Mouse (Mus musculus) forebrain, embryonic 11.5 days (tissue): ENCODE results near the gene Spon1. TPM values are rescaled to one million over a fixed set of nuclear protein-coding genes. Genes with fewer than 3 reads are reported as not detected.

Experiments used
- ATAC-seq: fragments of 200-750 bp; cut with Nextera tagmentation; replicated peaks from 2 replicates; pipeline ENCODE4 v1.8.0; 2017; ENCODE audit warnings: moderate TSS enrichment; ENCODE audit not compliant: low FRiP score
- DNase-seq: peaks from one replicate; pipeline ENCODE4 v3.0.0-alpha.2; 2017; ENCODE audit warnings: low spot score
- H3K27ac ChIP-seq: fragments of 300-500 bp; sonication (generic); 2 replicates; pipeline ENCODE4 v1.5.1; 2014; ENCODE audit warnings: low read depth, low read length
- H3K27me3 ChIP-seq: fragments of 300-500 bp; sonication (generic); 2 replicates; pipeline ENCODE4 v1.6.1; 2014; ENCODE audit warnings: mild to moderate bottlenecking, low read length, mixed read lengths; ENCODE audit not compliant: control insufficient read depth, insufficient read depth
- H3K36me3 ChIP-seq: fragments of 300-500 bp; sonication (generic); 2 replicates; pipeline ENCODE4 v1.6.1; 2014; ENCODE audit warnings: mild to moderate bottlenecking, low read length, moderate library complexity, mixed read lengths; ENCODE audit not compliant: control insufficient read depth, insufficient read depth
- H3K4me1 ChIP-seq: fragments of 300-500 bp; sonication (generic); replicated peaks from 2 replicates; pipeline ENCODE4 v1.6.1; 2014; ENCODE audit warnings: low read length, mixed read lengths; ENCODE audit not compliant: control insufficient read depth, insufficient read depth
- H3K4me2 ChIP-seq: fragments of 300-500 bp; sonication (generic); 2 replicates; pipeline ENCODE4 v1.6.1; 2014; ENCODE audit warnings: low read depth, mild to moderate bottlenecking, low read length, moderate library complexity, mixed read lengths; ENCODE audit not compliant: severe bottlenecking
- H3K4me3 ChIP-seq: fragments of 300-500 bp; sonication (generic); 2 replicates; pipeline ENCODE4 v1.5.1; 2014; ENCODE audit warnings: low read depth, low read length
- H3K9ac ChIP-seq: fragments of 300-500 bp; sonication (generic); 2 replicates; pipeline ENCODE4 v1.6.1; 2014; ENCODE audit warnings: low read length
- H3K9me3 ChIP-seq: fragments of 300-500 bp; sonication (generic); 2 replicates; pipeline ENCODE4 v1.6.1; 2016; ENCODE audit warnings: low read length, mixed read lengths; ENCODE audit not compliant: control insufficient read depth
- WGBS: fragments of 180-500 bp; shearing (Covaris S2); extraction: QIAGEN DNeasy Blood & Tissue Kit; methylation state at CpG from one replicate; pipeline ENCODE4 v1.1.7; 2014; 5-methylcytosine and 5-hydroxymethylcytosine counted together
- polyA plus RNA-seq: library from polyadenylated mRNA; unstranded; fragments of >200 nt; fragmentation: Nextera tagmentation; extraction: Ambion mirVana; gene quantifications from 2 replicates; pipeline ENCODE4 v1.2.1, GENCODE M21; 2014

Gene Spon1
- polyA plus RNA-seq, 1 experiment from 2014 or later, result 9.0 TPM

DNA sequence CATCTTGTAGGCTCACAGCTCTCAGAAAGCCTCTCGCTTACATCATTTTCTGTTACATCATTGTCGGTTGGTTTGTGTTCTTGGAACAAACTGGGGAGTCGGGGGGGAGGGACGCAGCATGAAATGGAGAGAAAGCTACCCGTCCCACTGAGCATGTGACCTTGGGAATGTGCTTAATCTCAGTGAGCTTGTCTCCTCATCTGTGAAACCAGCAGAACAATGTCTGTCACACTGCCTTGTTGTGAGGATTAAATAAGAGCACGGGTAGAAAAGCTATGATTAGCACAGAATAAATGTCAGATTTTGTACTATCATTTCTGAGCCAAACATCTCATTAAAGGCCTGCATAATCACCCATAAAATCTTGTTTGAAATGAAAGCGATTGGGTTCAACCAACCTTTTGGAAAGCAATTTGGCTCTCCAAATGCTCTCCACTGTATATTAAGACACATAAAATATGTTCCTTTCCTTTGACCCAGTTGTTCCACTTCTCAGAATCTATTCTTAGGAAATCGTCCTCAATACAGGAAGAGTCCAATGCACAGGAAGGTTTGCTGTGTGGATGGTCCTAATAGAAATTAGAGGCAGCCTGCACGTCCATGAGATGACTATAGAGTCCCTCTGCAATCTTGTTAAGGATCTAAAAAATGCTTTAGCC, 195.2 kb downstream of the Spon1 start:
- DNase-seq (no peak), ATAC-seq (no peak)
- 66% methylated on average over 9 of the region's 9 CpGs for WGBS
- Histone ChIP-seq H3K4me3 (no peak overlapping the region), H3K9me3 (no peaks in the 10 kb centered on the region), H3K4me2 (no peak overlapping the region), H3K36me3 (no peaks in the 10 kb centered on the region), H3K9ac (no peak overlapping the region), H3K4me1 (no peaks in the 10 kb centered on the region), H3K27me3 (no peaks in the 10 kb centered on the region), H3K27ac (no peak overlapping the region)

DNA sequence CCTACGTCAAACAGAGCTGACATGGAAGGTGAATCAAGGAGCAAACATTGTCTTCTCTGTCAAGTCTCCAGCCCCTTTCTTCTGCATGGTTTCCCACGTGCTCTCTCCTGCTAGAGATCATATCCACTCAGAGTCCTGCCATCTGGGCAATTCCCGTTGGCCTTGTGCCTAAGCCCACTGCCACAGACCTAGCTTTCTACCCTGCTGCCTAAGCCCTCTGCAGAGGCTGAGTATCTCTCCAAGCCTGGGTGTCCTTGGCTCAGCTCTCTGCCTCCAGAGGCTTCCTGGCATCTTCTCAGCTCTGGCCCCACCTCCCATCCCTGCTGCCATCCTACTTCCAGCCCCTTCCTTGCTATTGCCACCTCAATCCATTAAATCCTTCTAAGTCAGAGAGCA, 195.7 kb downstream of the Spon1 start:
- Histone ChIP-seq H3K9ac (no peak overlapping the region), H3K27me3 (no peaks in the 10 kb centered on the region)
- DNase-seq, result no peak

DNA sequence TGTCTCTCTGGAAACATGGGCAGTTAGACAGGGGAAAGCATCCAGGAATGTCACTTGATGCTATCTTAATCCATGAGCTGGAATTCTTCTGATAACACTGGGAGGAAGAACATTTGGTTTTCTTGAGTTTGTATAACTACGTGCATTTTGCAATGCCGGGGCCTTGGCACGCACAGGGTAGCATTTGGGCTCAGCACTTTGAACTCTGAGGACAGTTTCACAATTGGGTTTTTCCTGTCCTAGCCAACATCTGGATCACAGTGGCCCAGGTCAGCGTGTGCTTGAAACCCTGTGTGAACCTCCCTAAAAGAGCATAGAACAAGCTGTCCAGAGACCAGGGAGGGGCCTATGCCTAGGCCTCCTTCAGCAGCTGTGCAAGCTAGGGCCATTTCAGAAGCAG, 196.3 kb downstream of the Spon1 start:
- ATAC-seq (no peak), DNase-seq (no peak)
- Histone ChIP-seq H3K9me3 (no peaks in the 10 kb centered on the region), H3K9ac (no peak overlapping the region), H3K4me3 (no peak overlapping the region), H3K4me1 (no peaks in the 10 kb centered on the region), H3K27ac (no peak overlapping the region), H3K36me3 (no peaks in the 10 kb centered on the region), H3K27me3 (no peaks in the 10 kb centered on the region), H3K4me2 (no peak overlapping the region)
- 91% methylated on average over 4 of the region's 4 CpGs for WGBS

More for the DNA sequence above, 195.7 kb downstream of the Spon1 start:
- Histone ChIP-seq H3K4me3 (no peak overlapping the region), H3K4me2 (no peak overlapping the region), H3K36me3 (no peaks in the 10 kb centered on the region), H3K4me1 (no peaks in the 10 kb centered on the region), H3K9me3 (no peaks in the 10 kb centered on the region), H3K27ac (no peak overlapping the region)
- ATAC-seq, result no peak
- 72% methylated on average over 3 of the region's 3 CpGs for WGBS

DNA sequence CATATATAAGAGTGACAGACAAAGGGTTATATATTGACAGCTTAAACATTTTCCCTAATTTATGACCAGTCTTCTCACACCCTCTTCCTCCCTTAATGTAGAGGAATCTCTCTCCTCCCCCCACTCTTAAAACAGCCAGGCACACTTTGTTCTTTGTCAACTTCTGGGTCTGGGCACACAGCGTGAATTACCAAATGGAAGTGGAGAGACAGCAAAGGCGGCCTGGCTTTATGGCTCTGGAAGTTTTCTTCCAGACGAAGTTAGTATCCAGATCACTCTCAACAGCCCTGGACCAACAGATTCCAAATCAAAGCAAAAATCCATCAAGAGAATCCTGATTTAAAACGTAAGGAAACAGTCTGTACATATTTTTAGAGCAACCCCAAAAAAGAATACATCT, 198.0 kb downstream of the Spon1 start:
- H3K27ac ChIP-seq, result no peak overlapping the region
- H3K4me1 ChIP-seq, result no peaks in the 10 kb centered on the region
- no peak overlapping the region for H3K4me3 ChIP-seq
- 78% methylated on average over 4 of the region's 4 CpGs for WGBS
- no peak overlapping the region for H3K9ac ChIP-seq
- H3K27me3 ChIP-seq, result no peaks in the 10 kb centered on the region
- ATAC-seq (no peak), DNase-seq (no peak)
- H3K9me3 ChIP-seq, result no peaks in the 10 kb centered on the region
- no peak overlapping the region for H3K4me2 ChIP-seq
- H3K36me3 ChIP-seq, result no peaks in the 10 kb centered on the region

DNA sequence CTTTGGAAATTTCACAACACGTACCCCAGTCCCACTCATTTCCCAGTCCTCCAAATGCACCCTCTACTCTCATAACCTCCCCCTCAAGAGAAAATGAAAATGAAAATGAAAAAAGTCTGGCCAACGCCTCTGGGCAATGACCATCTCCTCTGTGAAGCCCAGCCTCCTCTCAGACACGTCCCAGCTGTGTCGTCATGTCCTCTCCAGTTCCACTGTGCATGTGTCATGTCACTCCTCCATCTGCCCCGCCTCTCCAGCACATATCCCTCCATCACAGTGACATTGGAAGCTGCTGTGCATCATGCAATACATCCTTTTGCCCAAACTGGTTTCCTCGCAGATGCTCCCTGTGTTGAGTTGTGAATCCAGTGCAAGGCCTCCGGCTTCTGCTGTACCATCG, 199.8 kb downstream of the Spon1 start:
- no peaks in the 10 kb centered on the region for H3K9me3 ChIP-seq
- no peak overlapping the region for H3K27ac ChIP-seq
- no peak for DNase-seq
- H3K4me3 ChIP-seq, result no peak overlapping the region
- H3K27me3 ChIP-seq, result no peaks in the 10 kb centered on the region
- H3K4me1 ChIP-seq, result no peaks in the 10 kb centered on the region
- H3K9ac ChIP-seq, result no peak overlapping the region
- no peak overlapping the region for H3K4me2 ChIP-seq
- 87% methylated on average over 8 of the region's 8 CpGs for WGBS
- H3K36me3 ChIP-seq, result no peaks in the 10 kb centered on the region
- ATAC-seq, result no peak

DNA sequence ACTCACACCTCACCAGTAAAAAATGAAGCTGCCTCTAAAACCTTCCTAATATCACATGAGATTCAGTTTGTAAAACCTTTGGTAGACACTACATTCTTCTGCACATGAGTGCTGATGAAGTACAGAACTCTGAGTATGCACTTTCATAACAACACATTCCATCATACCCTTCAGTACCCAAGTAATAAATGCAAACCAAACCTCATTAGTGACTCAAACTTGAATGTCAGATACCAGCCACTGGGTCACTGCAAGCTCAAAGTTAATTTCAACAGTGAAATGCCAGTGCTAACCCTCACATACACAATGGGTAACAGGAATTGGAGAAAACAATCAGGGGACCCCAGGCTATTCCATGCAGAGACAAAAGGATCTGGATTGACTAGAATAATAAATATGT, 203.4 kb downstream of the Spon1 start:
- Histone ChIP-seq H3K4me1 (no peaks in the 10 kb centered on the region), H3K36me3 (no peaks in the 10 kb centered on the region), H3K4me2 (no peak overlapping the region), H3K4me3 (no peak overlapping the region), H3K27ac (no peak overlapping the region), H3K9ac (no peak overlapping the region), H3K9me3 (no peaks in the 10 kb centered on the region; the same call in 1 of the 2 replicates), H3K27me3 (no peaks in the 10 kb centered on the region)
- ATAC-seq (no peak), DNase-seq (no peak)

DNA sequence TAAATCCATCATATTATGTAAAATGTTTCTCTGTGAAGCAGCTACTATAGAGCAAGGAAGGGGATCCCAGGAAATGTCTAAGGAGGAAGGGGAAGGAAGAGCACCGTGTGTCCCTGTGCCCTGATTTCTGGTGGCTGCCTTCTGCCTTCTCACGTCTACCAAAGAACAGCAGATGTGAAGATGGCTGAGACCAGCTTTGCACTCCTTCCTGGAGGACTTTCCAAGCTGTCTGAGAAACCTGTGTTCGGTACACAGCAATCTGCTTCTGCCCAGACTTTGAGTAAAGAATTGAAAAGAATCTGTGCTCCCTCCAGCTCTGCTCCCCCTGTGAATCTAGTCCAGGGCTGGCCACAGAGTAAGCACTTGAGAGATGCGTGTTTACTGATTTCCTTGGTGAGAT, 206.7 kb downstream of the Spon1 start:
- 91% methylated on average over 4 of the region's 4 CpGs for WGBS

DNA sequence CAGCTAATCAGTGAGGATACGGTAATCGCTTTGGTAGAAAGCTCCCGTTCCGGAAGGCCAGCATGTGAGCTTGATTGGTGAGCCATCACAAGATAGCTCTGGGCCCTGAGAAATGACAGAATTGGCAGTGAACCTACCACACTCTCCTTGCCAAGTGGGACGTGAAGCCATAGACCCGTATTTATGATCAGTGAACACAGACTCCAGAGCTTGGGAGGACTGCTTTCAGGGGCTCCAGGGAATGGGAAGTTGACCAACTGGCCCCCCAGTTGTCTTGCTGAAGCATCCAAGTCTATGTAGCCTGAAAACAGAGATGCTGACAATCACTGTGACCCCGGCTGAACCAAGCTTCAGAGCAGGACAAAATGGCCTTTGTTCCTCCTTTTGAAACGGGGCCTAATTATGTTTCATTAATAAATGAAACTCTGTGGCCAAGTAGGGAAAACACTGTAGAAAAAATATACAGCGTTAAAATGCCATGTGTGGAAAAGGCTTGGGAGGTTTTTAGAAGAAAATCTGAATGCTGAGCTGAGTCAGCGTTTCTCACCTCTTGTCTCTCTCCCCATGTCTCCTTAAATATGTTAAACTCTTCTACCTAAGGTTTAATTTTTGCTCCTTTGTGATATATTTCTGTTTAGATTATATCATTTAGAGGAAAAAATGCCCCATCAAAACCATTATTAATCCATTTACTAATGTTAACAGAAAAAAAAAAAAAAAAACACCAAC, 220.8 kb downstream of the Spon1 start:
- DNase-seq (no peak), ATAC-seq (no peak)
- Histone ChIP-seq H3K27ac (no peak overlapping the region), H3K27me3 (no peaks in the 10 kb centered on the region), H3K36me3 (no peaks in the 10 kb centered on the region), H3K4me3 (no peak overlapping the region), H3K4me2 (no peak overlapping the region), H3K9ac (no peak overlapping the region), H3K9me3 (no peaks in the 10 kb centered on the region), H3K4me1 (no peaks in the 10 kb centered on the region)
- WGBS, result 83% methylated on average over 10 of the region's 10 CpGs

More for the DNA sequence above, 206.7 kb downstream of the Spon1 start:
- Histone ChIP-seq H3K4me2 (no peak overlapping the region), H3K4me3 (no peak overlapping the region), H3K9me3 (no peaks in the 10 kb centered on the region; the same call in 1 of the 2 replicates), H3K4me1 (no peaks in the 10 kb centered on the region), H3K27ac (no peak overlapping the region), H3K27me3 (no peaks in the 10 kb centered on the region), H3K9ac (no peak overlapping the region), H3K36me3 (no peaks in the 10 kb centered on the region)
- no peak for ATAC-seq
- no peak for DNase-seq

DNA sequence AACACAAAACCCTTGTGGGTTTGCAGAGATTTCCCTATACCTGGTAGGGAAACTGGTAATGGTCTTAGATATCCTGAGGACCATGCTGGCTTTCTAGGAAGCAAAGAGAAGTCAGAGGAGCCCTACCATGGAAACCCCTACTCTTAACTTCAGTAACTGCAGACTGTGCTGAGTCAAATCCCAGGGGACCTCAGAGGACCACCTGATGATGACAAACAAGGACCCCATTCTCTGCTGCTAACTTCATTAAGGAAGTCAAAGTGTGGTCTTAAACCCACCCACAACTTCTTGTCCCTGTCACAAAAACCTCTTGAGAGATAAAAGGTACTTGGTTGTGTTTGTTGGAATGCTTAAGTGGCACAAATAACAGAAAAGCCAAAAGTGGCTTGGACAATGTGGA, 222.4 kb downstream of the Spon1 start:
- Histone ChIP-seq H3K36me3 (no peaks in the 10 kb centered on the region), H3K27me3 (no peaks in the 10 kb centered on the region), H3K4me3 (no peak overlapping the region), H3K27ac (no peak overlapping the region), H3K4me2 (no peak overlapping the region), H3K9me3 (no peaks in the 10 kb centered on the region), H3K9ac (no peak overlapping the region), H3K4me1 (no peaks in the 10 kb centered on the region)
- ATAC-seq (no peak), DNase-seq (no peak)
